Mouse (Mus musculus) WW6 (cell line): Measurements from ENCODE around the gene Rin3.

Experiments
- DNase-seq: peaks from one replicate; pipeline ENCODE4 v3.0.0-alpha.2; 2013; ENCODE audit warnings: low read depth, low spot score

Gene Rin3

GRCm38 (mm10) chr12:102422065-102422464 is 139.2 kb downstream of the Rin3 start:
- DNase-seq: no peak

GRCm38 (mm10) chr12:102422623-102423320 is 139.9 kb downstream of the Rin3 start:
- no peak for DNase-seq

DNA sequence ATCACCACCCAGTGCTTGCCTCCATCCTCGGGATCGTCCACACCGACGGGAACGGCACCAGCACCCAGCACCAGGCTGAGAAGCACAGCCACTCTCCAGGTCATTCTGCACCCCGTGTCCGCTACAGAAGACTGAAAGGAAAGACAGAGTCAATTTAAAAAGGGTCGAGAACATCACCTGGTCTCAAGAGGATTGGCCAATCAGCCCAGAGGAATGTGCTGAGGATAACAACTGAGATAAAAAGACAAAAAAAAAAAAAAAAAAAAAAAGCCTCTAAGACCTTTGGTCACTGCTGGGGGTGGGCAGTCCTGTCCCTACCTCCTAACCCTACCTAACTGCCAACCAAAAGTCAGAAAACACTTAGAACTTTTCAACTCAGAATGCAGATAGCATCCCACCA is 140.8 kb downstream of the Rin3 start:
- no peak for DNase-seq

- DNase-seq: no peak
Measured at GRCm38 (mm10) chr12:102424456-102424855, 141.6 kb downstream of the Rin3 start.

DNA sequence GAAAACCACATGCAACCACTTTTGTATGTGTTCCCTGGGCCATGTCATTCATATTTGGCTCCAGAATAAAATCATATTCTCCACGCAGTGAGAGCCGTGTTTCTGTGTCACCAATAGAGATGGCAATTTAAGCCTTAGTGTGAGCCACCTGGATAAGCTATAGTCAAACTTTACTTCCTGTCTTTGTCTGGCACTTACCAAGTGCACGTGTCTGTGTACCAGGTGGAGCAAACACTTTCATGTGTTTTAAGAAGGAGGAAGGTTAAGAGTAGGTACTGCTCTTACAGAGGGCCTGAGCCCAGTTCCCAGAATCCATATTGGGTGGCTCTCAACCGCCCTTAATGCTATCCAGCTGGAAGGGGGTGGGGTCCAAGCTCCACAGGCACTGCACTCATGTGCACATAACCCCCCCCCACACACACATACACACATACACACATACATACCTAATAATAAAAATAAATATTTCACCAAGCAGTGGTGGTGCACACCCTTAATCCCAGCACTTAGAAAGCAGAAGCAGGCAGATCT is 142.3 kb downstream of the Rin3 start:
- DNase-seq: no peak

GRCm38 (mm10) chr12:102426285-102426684 is 143.4 kb downstream of the Rin3 start:
- DNase-seq: no peak

- DNase-seq: no peak
Measured at GRCm38 (mm10) chr12:102429656-102430055, 146.8 kb downstream of the Rin3 start.

DNA sequence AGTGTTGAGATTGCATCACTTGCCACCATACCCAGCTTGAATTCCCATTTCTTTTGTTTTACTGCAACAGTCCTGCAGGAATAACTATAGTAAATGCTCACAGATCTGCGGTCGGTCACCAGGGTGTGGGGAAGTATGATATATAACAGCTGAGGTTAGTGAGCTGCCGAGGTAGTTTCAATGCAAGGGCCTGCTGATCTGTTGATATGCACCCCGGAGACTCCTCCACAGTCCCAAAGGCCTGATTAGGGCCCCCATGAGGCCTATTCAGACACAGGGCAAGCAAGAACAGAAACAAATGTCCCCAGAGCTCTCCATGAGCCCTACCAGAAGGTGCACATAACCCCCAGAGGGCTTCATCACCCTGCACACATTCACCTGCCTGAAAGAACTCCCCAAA is 147.4 kb downstream of the Rin3 start:
- no peak for DNase-seq

GRCm38 (mm10) chr12:102432238-102432637 is 149.4 kb downstream of the Rin3 start:
- no peak for DNase-seq

- no peak for DNase-seq
Measured at GRCm38 (mm10) chr12:102434107-102434506, 151.3 kb downstream of the Rin3 start.

DNA sequence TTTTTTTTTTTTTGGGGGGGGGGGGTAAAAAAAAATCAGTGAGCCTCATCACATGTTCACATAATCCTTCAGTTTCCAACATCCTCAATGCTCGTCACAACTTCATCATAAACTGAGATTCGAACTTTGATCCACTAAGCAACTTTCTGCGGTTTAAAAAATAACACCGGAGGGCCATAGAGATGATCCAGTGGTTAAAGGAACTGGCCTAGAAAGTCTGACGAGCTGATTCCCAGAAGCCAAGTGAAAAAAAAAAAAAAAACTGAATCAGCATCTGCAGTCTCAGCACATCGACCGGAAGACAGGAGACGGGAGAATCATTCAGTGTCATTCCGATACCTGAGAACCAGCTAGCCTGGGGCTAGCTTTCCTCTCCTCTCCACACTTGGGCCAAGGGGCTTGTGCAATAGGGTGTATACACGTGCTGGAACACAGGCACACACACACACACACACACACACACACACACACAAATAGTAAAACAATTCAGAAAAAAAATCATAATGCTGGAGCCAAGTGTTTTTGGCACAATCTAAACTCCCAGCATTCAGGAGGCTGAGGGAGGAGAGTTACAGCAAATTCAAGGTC is 154.2 kb downstream of the Rin3 start:
- no peak for DNase-seq

DNA sequence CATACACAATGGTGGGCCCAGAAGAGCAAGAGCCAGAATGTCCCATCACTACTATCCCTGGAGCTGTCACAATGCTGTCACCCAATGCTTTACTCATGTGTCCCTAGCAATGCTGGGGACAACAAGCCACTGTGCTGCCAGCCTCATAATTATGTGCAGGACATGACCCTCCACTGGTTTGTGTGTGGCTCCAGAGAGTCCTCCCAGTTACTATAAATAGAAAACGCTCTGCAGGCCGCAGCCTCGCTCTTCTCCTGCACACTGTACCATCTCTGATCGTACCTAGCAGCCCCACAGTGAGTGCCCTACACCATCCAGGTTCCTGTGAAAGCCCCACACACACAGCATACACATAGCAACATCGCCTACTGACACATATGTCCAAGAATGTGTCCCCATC is 155.1 kb downstream of the Rin3 start:
- no peak for DNase-seq

- DNase-seq: peak; percentile 28
Measured at GRCm38 (mm10) chr12:102438983-102439631, 156.3 kb downstream of the Rin3 start.

DNA sequence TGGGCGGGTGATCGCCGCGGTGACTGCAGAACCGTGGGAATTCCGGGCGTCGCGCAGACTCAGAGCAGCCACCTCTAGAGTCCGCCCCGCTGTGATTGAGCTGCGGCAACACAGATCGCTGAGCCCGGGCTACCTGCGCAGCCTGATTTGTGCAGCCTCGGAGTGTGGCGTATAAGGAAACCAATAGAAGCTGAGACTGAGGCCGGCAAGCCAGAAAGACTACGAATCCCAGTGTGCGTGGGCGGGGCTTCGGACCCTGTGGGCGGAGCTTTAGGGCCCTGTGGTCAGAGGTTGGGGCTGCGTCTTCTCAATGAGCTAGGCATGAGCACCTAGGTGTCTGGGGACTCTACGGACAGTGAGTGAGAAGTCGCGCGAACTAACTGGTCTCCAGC is 156.8 kb downstream of the Rin3 start, which contains the start of gene Lgmn:
Gene Lgmn, minus strand, starts transcription at position 182 of the 392 bp plus-strand sequence.
- peak; percentile 91 for DNase-seq
